Mouse (Mus musculus): Measurements from ENCODE around the gene Bahcc1.
A peak's percentile ranks its signal among the peaks of the same experiment; 100 is the strongest.

Gene Bahcc1

DNA sequence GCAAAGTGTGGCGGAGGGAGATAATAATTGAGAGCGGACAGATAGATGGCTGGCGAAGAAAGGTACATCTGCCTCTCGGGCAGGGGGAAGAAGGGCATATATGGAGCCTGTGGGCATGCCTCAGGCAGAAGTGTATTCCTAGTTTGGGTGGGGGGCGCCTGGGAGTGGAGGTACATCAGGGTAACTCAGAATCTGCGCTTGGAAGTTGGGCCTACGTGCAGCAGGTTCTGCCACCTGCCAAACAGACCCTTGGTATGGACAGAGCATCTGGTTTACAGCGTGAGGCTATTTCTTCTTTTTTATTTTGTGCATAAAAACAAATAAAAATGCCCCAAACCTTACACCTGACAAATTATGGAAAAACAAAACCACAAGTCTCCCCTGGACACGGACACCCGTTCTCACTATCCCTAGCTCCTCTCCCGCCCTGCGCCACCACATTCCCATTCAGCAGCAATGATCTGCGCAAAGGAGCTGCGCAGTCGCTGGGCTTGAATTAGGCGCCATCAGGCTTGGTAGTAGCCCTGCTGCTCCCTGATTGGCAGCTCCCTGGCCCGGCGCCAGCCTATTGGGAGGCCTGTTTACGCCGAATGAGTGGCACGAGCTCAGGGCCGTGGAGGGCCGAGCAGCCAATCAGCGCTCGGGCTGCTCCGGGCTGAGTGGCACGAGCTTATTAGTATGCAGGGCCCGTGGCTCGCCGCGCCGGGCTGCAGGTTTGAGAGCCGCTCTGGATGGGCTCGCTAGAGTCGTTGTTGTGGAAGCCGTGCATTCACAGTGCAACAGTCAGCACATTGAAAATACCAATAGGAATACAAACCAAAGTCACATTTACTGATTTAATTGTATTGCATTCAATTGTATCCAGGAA lies at the start of gene Bahcc1:
Bahcc1 (plus strand) TSS at position 718 of the 868 bp plus-strand sequence.
- peak; percentile 100 for DNase-seq (ENCODE audit: low read depth, low spot score)

DNA sequence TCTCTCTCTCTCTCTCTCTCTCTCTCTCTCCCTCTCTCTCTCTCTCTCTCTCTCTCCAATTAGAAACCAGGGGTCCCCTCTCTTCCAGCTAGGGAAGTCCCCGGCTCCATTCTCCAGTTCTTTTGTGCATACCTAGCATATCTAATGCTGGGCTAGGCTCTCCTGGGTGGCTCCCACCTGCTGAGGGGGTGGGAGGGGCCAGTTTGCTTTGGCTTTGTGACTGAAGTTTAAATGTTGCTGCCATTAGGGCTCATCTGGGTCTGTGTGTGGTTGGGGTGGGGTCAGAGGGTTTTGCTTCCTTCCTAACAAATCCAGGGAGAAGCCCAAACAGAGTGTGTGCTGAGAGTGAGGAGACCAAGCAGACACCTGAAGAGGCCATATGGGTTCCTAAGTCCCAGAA lies 49.6 kb upstream of the Bahcc1 start:
- peak; percentile 95 for DNase-seq (ENCODE audit: low read depth, low spot score)

DNA sequence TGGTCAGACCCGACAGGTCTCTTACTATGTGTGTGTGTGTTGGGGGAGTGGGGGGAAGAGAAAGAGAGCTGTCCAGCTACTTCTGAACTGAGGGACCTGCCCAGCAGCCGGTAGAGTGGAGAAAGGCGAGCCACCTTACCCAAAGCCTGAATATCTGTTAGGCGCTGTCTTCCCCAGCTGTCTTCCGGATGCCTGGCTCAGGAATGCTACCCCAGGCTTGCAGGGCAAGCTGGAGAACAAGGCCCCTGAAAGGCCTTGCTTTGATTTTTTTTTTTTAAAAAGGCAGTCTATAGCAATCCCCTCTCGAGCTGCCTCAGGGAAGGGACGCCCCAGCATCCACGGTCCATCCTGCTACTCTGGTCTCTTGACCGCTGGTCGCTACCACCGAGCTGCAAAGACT lies 49.0 kb upstream of the Bahcc1 start:
- peak; percentile 55 for DNase-seq (ENCODE audit: low read depth, low spot score)

DNA sequence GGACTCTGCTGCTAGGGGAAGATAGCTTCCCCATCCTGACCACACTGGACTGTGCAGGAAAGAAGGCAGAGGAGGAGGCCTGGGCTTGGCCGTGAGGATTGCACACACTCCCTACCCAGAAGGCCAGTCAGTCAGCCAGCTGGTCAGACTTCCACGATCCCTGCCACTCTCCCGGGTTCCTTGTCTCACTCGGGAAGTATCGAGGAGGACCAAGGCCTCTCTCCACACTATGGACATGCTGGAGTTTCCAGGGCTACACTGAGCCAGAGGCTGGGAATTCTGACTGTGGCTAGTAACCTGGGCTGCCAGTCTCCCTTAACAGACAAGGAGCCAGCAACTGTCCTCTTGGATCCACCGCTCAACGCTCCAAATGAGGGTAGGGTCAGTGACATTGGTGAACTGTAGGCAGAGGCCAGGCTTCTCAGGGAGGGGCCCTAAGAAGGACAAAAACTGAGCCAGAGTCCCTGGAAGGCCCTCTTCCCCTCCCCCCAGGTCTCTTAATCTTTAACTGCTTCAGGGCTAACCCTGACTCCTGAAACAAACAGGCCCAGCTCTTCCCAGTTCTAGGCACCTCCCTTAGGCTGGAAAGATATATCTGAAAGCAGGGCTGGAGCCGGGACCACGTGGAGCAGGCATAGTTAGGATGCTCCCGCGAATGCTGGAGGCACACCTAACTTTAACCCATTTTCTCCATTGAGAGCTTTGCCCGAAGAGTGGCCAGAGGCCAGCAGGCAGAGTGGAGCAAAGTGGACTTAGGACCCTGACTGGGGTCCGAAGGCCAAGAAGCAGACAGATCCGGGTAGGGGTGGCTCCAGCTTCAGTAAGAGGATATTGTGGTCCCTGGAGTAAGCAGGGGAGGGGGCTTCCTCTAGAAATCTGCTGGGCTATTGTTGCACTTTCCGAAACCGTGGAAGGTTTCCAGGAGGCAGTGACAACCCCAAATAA lies 48.1 kb upstream of the Bahcc1 start:
- peak; percentile 71 for DNase-seq (ENCODE audit: low read depth, low spot score)

DNA sequence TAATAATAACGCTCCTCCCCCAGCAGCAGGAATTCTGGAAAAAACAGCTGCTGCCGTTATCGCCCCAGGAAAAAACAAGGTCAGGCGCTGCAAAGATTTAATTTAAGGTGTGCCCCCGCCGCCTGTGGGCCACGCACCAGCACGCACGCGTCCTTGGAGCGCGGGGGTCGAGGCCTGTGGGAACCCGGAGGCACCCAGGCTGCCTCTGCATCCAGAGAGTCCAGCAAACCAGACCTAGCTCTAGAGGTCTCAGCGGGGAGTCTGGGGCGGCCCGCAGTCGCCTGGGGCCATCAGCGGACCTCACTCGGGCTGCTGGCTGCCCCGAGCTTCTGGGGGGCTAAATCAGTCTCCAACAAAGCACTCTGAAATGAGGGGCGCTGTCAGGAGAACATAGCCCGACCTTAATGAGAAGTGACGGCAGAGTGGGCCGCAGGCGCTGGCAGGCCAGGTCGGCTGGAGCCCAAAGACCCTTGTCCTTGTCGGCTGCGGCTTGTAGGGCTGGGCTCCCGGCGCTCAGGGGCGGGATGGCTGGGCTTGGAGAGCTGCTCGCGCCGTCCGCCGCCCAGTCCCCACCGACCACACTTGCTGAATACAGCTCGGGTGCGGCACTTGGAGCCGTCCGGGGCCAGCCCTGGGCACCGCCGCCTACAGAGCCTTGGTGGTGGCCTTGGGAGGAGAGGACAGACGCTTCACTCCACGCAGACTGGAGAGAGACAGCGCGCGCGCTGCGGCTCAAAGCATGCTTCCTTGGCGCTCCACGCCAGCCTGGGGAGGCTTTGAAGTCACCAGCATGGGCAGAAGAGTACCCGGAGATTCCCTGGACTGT lies 47.2 kb upstream of the Bahcc1 start:
- peak; percentile 43 for DNase-seq (ENCODE audit: low read depth, low spot score)

DNA sequence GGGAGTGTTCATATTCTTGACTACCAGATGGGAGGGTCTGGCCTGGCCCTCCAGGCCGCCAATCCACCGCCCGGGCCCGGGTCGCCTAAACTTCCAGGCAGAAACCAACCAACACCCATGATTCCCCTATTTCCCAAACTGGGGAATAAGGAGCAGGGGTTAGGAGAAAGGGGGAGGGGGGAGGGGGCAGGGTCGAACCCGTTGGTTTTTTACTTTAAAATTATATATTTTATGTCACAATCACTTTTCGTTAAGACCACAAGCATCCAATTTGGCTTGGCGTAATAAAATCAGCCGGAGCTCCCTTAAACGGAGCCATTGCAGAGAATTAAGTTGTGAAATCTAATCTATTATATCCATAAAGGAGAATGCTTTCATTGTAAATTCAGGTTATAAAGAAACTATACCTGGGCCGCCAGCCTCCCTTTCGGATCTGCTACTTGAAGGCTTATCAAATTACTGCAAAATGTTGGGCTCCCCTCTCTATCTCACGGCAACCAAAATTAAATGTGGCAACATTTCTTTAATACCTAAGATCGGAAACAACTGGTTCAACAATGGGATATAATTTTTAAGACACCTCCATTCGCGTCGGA lies 46.5 kb upstream of the Bahcc1 start:
- no peak for DNase-seq (ENCODE audit: low read depth, low spot score)

DNA sequence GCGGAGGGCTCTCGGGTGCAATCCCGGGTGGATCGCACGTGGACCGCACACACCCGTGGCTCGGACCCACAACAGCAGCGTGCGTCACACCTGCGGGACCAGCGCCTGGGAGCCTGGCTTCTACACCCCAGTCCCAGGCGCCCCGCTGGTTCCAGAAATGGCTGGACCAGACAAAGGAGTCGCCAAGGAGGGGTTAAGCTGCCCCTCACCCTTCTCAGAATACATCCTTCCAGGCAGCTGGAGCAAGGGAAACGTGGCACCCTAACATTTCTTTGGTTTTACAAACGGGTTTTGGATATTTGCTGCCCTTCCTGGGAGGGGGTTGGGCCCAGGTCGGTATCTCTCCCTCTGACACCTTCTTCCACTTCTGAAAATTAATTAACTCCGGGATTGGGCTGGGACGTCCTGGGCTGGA lies 45.9 kb upstream of the Bahcc1 start:
- DNase-seq (ENCODE audit: low read depth, low spot score), result peak; percentile 58

GRCm38 (mm10) chr11:120187236-120188101 lies 45.3 kb upstream of the Bahcc1 start:
- no peak for DNase-seq (ENCODE audit: low read depth, low spot score)

GRCm38 (mm10) chr11:120188102-120188480 lies 44.7 kb upstream of the Bahcc1 start:
- no peak for DNase-seq (ENCODE audit: low read depth, low spot score)

GRCm38 (mm10) chr11:120188481-120189441 lies 44.0 kb upstream of the Bahcc1 start:
- DNase-seq (ENCODE audit: low read depth, low spot score), result peak; percentile 72

DNA sequence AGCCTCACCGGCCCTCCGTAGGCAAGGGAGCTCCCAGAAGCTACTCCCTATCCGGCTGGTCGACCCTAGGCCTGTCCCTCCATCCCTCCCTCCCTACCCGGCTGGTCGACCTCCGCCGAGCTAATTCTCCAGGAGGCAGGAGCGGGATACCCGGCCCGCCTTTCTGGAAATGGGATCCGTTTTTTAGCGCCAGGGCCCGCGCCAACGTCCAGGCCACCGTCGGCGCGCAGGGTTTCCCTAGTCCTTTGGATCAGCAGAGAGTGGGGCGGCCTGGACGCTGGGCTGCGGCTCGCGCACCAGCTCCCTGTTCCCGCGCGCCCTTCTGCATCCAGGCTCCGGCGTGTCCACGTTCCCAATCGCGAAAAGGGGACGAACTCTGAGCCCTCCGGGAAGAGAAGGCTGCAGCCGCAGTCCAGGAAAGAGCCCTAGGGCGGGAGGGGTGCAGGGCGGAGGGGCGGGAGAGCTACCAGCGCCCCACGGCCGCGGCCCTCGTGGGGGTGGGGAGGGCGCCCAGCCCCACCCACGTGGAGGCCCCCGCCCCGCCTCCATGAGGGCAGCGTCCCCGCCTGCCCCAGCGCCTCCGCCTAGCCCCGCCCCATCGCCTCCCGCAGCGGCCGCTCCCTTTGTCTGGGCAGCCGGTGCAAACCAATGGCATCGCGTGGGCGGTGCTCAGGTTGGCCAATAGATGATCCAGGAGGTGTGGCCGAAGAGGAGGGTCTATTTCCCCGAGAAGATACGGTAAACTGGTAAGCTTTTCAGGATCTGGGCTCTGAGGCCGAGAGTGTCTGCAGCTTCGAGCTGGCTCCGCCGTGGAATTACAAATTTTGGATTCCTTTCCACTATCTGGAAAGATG lies 43.1 kb upstream of the Bahcc1 start:
- peak; percentile 99 for DNase-seq (ENCODE audit: low read depth, low spot score)

- peak; percentile 40 for DNase-seq (ENCODE audit: low read depth, low spot score)
These were observed 42.0 kb upstream of the Bahcc1 start for GRCm38 (mm10) chr11:120190526-120191412.

DNA sequence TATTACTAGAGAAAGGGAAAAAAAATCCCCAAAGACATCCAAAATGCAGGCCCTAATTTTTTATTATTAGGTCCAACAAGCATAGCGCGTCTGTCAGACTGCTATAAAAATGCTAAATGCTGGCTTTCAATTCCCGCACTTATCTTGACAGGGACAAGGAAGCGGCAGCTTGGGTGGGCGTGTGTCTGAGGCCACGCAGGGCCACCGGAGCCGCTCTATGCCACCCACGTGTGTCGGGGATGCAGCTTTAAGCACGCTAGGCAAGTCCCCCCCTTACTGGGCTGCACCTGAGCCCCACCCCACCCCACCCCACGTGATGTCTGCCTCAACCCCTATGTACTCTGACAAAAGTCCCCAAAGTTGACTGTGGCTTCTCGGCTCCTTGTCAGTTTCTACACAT lies 33.9 kb upstream of the Bahcc1 start:
- DNase-seq (ENCODE audit: low read depth, low spot score), result no peak

DNA sequence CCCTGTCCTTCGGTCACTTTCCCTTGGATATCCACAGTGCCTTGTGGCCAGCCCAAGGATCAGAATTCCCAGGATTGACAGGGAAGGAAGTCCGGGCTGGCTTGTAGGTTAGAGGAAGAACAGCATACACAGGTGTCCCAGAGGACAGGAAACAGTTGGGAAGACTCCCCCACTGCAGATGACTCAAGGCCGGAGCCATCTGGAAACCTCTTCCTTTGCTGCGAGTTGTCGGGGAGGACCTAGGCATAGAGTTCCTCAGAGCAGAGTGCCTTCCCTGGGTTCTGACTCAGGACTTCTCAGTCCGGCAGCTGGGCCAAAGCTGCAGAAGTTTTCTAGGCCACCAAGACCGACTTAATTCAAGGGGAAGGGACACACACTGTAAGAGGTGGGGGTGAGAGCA lies 33.0 kb upstream of the Bahcc1 start:
- DNase-seq (ENCODE audit: low read depth, low spot score), result no peak

- no peak for DNase-seq (ENCODE audit: low read depth, low spot score)
These were observed 32.1 kb upstream of the Bahcc1 start for GRCm38 (mm10) chr11:120200621-120201020.

GRCm38 (mm10) chr11:120204200-120204599 lies 28.5 kb upstream of the Bahcc1 start:
- no peak for DNase-seq (ENCODE audit: low read depth, low spot score)

DNA sequence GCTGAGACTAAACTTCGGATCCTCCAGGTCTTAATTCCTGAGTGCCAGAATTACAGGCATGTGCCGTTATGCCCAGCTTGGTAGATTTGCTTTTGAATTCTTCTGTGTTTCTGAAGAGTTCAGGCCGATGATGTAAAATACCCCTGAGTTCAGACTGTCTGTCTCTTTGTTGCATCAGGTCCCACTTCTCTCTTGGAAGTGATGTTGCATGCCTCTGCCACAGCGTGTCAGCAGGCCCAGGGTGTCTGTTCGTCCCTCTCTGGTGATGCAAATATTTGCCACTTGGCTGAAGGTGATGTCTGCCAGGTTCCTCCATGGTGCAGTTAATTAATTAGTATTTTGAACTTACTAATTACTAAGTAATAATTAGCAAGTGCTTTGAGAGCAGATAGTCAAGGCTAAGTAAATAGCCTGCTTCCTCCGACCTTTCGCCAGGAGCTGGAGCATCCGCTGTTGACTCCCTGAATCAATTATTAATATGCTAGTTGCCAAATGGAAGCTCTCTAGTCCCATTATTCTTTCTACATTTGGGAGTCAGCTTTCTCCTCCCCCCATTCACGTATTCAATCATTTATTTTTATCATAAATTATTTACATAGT lies 26.6 kb upstream of the Bahcc1 start:
- DNase-seq (ENCODE audit: low read depth, low spot score), result no peak
